Mouse (Mus musculus) MEL (cell line): ENCODE results near the gene Impdh1.

Experiments
- CTCF ChIP-seq, 3 experiments: IDR thresholded peaks in 2 of 3; conservative IDR thresholded peaks in 1 of 3; 2 replicates each; pipeline ENCODE4 v1.5.1; 2011 to 2012; ENCODE audit warnings: low read length in 3 of 3, low read depth in 2 of 3, mild to moderate bottlenecking in 2 of 3, improper control_type of control experiment in 1 of 3, inconsistent platforms in 1 of 3, mixed read lengths in 1 of 3, moderate library complexity in 1 of 3; ENCODE audit not compliant: control insufficient read depth in 1 of 3, insufficient read depth in 1 of 3, poor library complexity in 1 of 3, severe bottlenecking in 1 of 3
- EP300 ChIP-seq, 2 experiments: IDR thresholded peaks; 2 replicates each; pipeline ENCODE4 v1.6.1; 2011; ENCODE audit warnings: improper control_type of control experiment in 2 of 2, low read length in 2 of 2, low read depth in 1 of 2, mild to moderate bottlenecking in 1 of 2
- GATA1 ChIP-seq: IDR thresholded peaks from 2 replicates; pipeline ENCODE4 v1.6.1; 2011; ENCODE audit warnings: low read depth, low read length, improper control_type of control experiment
- POLR2A ChIP-seq, 2 experiments: IDR thresholded peaks; 2 replicates each; pipeline ENCODE4 v1.6.1; 2011 to 2012; ENCODE audit warnings: low read length in 2 of 2, mild to moderate bottlenecking in 2 of 2, control low read depth in 1 of 2, improper control_type of control experiment in 1 of 2, low read depth in 1 of 2, moderate library complexity in 1 of 2; ENCODE audit not compliant: control insufficient read depth in 1 of 2, insufficient read depth in 1 of 2, poor library complexity in 1 of 2
- SIN3A ChIP-seq: IDR thresholded peaks from 2 replicates; pipeline ENCODE4 v1.6.1; 2012; ENCODE audit warnings: low read length, improper control_type of control experiment, inconsistent platforms
- UBTF ChIP-seq: IDR thresholded peaks from 2 replicates; pipeline ENCODE4 v1.6.1; 2012; ENCODE audit warnings: low read depth, mild to moderate bottlenecking, inconsistent platforms, low read length, improper control_type of control experiment, moderate library complexity, borderline replicate concordance; ENCODE audit not compliant: insufficient read depth
- ZC3H11A ChIP-seq: IDR thresholded peaks from 2 replicates; pipeline ENCODE4 v1.6.1; 2012; ENCODE audit warnings: low read depth, mild to moderate bottlenecking, inconsistent platforms, low read length, improper control_type of control experiment

- TF ChIP-seq POLR2A (IDR thresholded peaks at IDR 0.05; ENCODE audit: control insufficient read depth in 1 of 2, insufficient read depth in 1 of 2, low read depth in 1 of 2, low read length in 2 of 2, poor library complexity in 1 of 2): no peak
- no peak for TF ChIP-seq UBTF
- TF ChIP-seq CTCF (IDR thresholded peaks at IDR 0.05 in 2 of 3, conservative IDR thresholded peaks at IDR 0.05 in 1 of 3; ENCODE audit: control insufficient read depth in 1 of 3, insufficient read depth in 1 of 3, low read depth in 2 of 3, low read length in 3 of 3, poor library complexity in 1 of 3, severe bottlenecking in 1 of 3): no peak
- no peak for TF ChIP-seq GATA1
- TF ChIP-seq ZC3H11A: no peak
- no peak for TF ChIP-seq SIN3A
- TF ChIP-seq EP300 (IDR thresholded peaks at IDR 0.05; ENCODE audit: low read depth in 1 of 2, low read length in 2 of 2): no peak
These were observed 16.2 kb upstream of the Impdh1 start for GRCm38 (mm10) chr6:29232321-29232720.
